In genomic region chr12:76645222-76646110, GRCm38 (mm10) we compare ENCODE assay signal across 7 mouse cellular contexts.
DNase-seq lines count a peak whose midpoint lies in the region; ATAC-seq and TF ChIP-seq lines count a peak whose summit lies in the region.

No protein-coding gene starts in this region.

- H3K27ac ChIP-seq in embryonic facial prominence, embryonic 11.5 days (replicated peaks; ENCODE audit: low read depth, low read length): no peak overlapping the region
- no peak overlapping the region for H3K27ac ChIP-seq in intestine, postnatal 0 days (ENCODE audit: low read depth, low read length)

- TF ChIP-seq CTCF in intestine, postnatal 0 days (IDR thresholded peaks at IDR 0.05; ENCODE audit: low read depth): no peak

- ATAC-seq in embryonic facial prominence, embryonic 11.5 days (replicated peaks; ENCODE audit: insufficient number of reproducible peaks, low FRiP score, low TSS enrichment, low read depth): no peak; the same call in 1 of the 2 replicates
- 0 out of 2 replicates have a peak, but pooled peaks have one; percentile 9 for ATAC-seq in intestine, postnatal 0 days

- H3K4me1 ChIP-seq in embryonic facial prominence, embryonic 11.5 days (ENCODE audit: control insufficient read depth, insufficient read depth, low read length): no peaks in the 10 kb centered on the region
- no peaks in the 10 kb centered on the region for H3K4me1 ChIP-seq in intestine, postnatal 0 days (replicated peaks; ENCODE audit: control insufficient read depth, insufficient read depth, low read length)

- H3K4me2 ChIP-seq in embryonic facial prominence, embryonic 11.5 days (ENCODE audit: low read depth, low read length): no peak overlapping the region
- no peak overlapping the region for H3K4me2 ChIP-seq in intestine, postnatal 0 days (replicated peaks; ENCODE audit: low read depth)

- peak; percentile 53 to 65 for DNase-seq in kidney, postnatal 4 days
- no peak for DNase-seq in kidney, adult 8-10 months
- DNase-seq in embryonic facial prominence, embryonic 11.5 days (ENCODE audit: low spot score): peak; percentile 42
- peak; percentile 38 for DNase-seq in retina, embryonic 14.5 days (ENCODE audit: low spot score)
- DNase-seq in thymus, postnatal 14 days: no peak
- DNase-seq in layer of hippocampus, postnatal 10 days (ENCODE audit: low spot score in 2 of 2): no peak

- no peaks in the 10 kb centered on the region for H3K9me3 ChIP-seq in embryonic facial prominence, embryonic 11.5 days (replicated peaks; ENCODE audit: control insufficient read depth, low read length)
- no peaks in the 10 kb centered on the region for H3K9me3 ChIP-seq in intestine, postnatal 0 days (ENCODE audit: control insufficient read depth)

- WGBS in embryonic facial prominence, embryonic 11.5 days: 53% methylated on average over 23 of the region's 23 CpGs
- 40% methylated on average over 23 of the region's 23 CpGs for WGBS in intestine, postnatal 0 days

- H3K9ac ChIP-seq in embryonic facial prominence, embryonic 11.5 days (replicated peaks; ENCODE audit: low read length): no peak overlapping the region
- H3K9ac ChIP-seq in intestine, postnatal 0 days (ENCODE audit: low read depth, low read length): no peak overlapping the region

- no peaks in the 10 kb centered on the region for H3K36me3 ChIP-seq in embryonic facial prominence, embryonic 11.5 days (replicated peaks; ENCODE audit: control insufficient read depth, insufficient read depth, low read depth, low read length)
- no peaks in the 10 kb centered on the region for H3K36me3 ChIP-seq in intestine, postnatal 0 days (ENCODE audit: control insufficient read depth, insufficient read depth)

- no peak overlapping the region for H3K4me3 ChIP-seq in embryonic facial prominence, embryonic 11.5 days (ENCODE audit: low read depth, low read length)
- H3K4me3 ChIP-seq in intestine, postnatal 0 days (ENCODE audit: low read depth, low read length): no peak overlapping the region

- no peaks in the 10 kb centered on the region for H3K27me3 ChIP-seq in embryonic facial prominence, embryonic 11.5 days (ENCODE audit: control insufficient read depth, insufficient read depth, low read length)
- H3K27me3 ChIP-seq in intestine, postnatal 0 days (replicated peaks; ENCODE audit: control insufficient read depth, insufficient read depth, low read length): no peaks in the 10 kb centered on the region

Comparison
In these comparisons a context has a peak if more than half of its experiments do, and no peak if none do; other contexts are left out.
1. DNase-seq: peak in kidney, postnatal 4 days (2 of 2), embryonic facial prominence, embryonic 11.5 days (single experiment) and retina, embryonic 14.5 days (single experiment); none in kidney, adult 8-10 months (0 of 2), thymus, postnatal 14 days (single experiment) and layer of hippocampus, postnatal 10 days (0 of 2).